Mouse (Mus musculus) neutrophil, adult 83 days (primary cell): ENCODE data around the gene Sowahb. TPM values are rescaled to one million over a fixed set of nuclear protein-coding genes. Genes with fewer than 3 reads are reported as not detected.

Experiments
- total RNA-seq, 2 experiments: library from RNA; stranded (reverse); gene quantifications; one replicate each; pipeline ENCODE4 v1.2.4; 2023

The Sowahb gene
- not detected for total RNA-seq

GRCm38 (mm10) chr5:93044584-93045370 is at the start of gene Sowahb:
Gene Sowahb, minus strand, starts transcription at chr5:93045022.

GRCm38 (mm10) chr5:93092857-93093622 is 48.2 kb upstream of the Sowahb start, which contains the start of gene Sept11:
Gene Sept11, plus strand, starts transcription at chr5:93093437.

Other genes starting within 250 kb of the Sowahb start
- gene Sept11, start 48.4 kb upstream of the Sowahb start, total RNA-seq: 10 to 100 TPM; 36.1 to 36.4 TPM
- 100 to 1,000 TPM; 162 to 170 TPM for gene Ccni, start 161.5 kb upstream of the Sowahb start, total RNA-seq
- gene 2010109A12Rik, start 161.5 kb upstream of the Sowahb start, total RNA-seq: 1 to 10 TPM; 1.2 to 4.1 TPM
- gene Ccng2, start 222.2 kb upstream of the Sowahb start, total RNA-seq: 10 to 100 TPM; 78.3 to 81.7 TPM